Mouse (Mus musculus) myocyte (in vitro differentiated cells): ENCODE data around the gene Enc1.

Source experiments
- CEBPB ChIP-seq: IDR thresholded peaks from 2 replicates; pipeline ENCODE4 v1.6.1; 2011; ENCODE audit warnings: mild to moderate bottlenecking, moderate library complexity; ENCODE audit not compliant: poor library complexity, insufficient read depth, severe bottlenecking
- E2F4 ChIP-seq: IDR thresholded peaks from one replicate; pipeline ENCODE4 v1.6.1; 2011; ENCODE audit warnings: mild to moderate bottlenecking, control low read depth, moderate library complexity; ENCODE audit not compliant: insufficient read depth
- MAX ChIP-seq: IDR thresholded peaks from one replicate; pipeline ENCODE4 v1.6.1; 2011; ENCODE audit warnings: low read depth, mild to moderate bottlenecking, control low read depth
- POLR2A ChIP-seq: IDR thresholded peaks from one replicate; pipeline ENCODE4 v1.6.1; 2011; ENCODE audit warnings: low read depth, mild to moderate bottlenecking, control low read depth, moderate library complexity; ENCODE audit not compliant: insufficient read length
- POLR2AphosphoS2 ChIP-seq: IDR thresholded peaks from one replicate; pipeline ENCODE4 v1.6.1; 2011; ENCODE audit warnings: low read depth, control low read depth; ENCODE audit not compliant: insufficient read length
- SRF ChIP-seq: IDR thresholded peaks from one replicate; pipeline ENCODE4 v1.6.1; 2011; ENCODE audit warnings: low read depth; ENCODE audit not compliant: control insufficient read depth, insufficient read length
- USF1 ChIP-seq: IDR thresholded peaks from one replicate; pipeline ENCODE4 v1.6.1; 2011; ENCODE audit warnings: low read depth, mild to moderate bottlenecking, control low read depth, moderate library complexity

- TF ChIP-seq POLR2AphosphoS2 (no peak), POLR2A (no peak), E2F4 (no peak), MAX (no peak), USF1 (no peak), CEBPB (no peak), SRF (no peak)
Observed at GRCm38 (mm10) chr13:97299877-97300873, 59.3 kb downstream of the Enc1 start.
